Mouse (Mus musculus) gastrocnemius, adult 8-10 months (tissue): ENCODE measurements around the gene Olfr1463. TPM values are rescaled to one million over a fixed set of nuclear protein-coding genes. Genes with fewer than 3 reads are reported as not detected.

ENCODE experiments used
- DNase-seq, 2 experiments: peaks; one replicate each; pipeline ENCODE4 v3.0.0; 2022; ENCODE audit warnings: low spot score in 2 of 2
- total RNA-seq, 4 experiments: library from RNA; stranded (reverse); gene quantifications; 2 replicates each; pipeline ENCODE4 v1.2.4; 2022

The Olfr1463 gene
- total RNA-seq: not detected

GRCm38 (mm10) chr19:13231028-13231427 lies at the start of gene Olfr1463:
Gene Olfr1463 (plus strand): TSS chr19:13231328.
- no peak for DNase-seq

GRCm38 (mm10) chr19:13185434-13185833 lies 45.7 kb upstream of the Olfr1463 start, which contains the start of gene Olfr1462:
Gene Olfr1462 (plus strand): TSS chr19:13185734.
- no peak for DNase-seq

DNA sequence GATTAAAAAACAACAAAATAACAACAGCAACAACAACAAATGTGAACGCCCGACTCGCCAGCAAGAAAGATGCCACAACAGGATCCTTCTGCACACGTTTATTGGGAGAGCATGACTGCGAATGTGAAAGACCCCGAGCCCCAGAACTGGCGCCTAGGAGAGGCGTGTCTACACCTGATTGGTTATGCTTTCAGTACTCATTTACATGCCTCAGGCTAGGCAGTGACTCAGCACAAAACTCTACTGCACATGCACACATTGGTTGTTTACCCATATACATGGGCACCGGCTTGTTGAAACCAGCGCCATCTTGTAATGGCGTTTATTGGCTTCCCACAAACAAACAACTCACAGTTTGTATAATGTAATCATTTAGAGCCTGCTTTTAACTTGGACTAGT lies 9.5 kb upstream of the Olfr1463 start:
- DNase-seq: no peak

Other genes with a start within 250 kb of the Olfr1463 start
- gene Olfr1451, start 236.3 kb upstream of the Olfr1463 start, total RNA-seq: not detected
- not detected for gene Olfr1453, start 203.0 kb upstream of the Olfr1463 start, total RNA-seq
- not detected for gene Olfr1454, start 170.7 kb upstream of the Olfr1463 start, total RNA-seq
- not detected for gene Olfr1457, start 133.4 kb upstream of the Olfr1463 start, total RNA-seq
- not detected for gene Olfr1458, start 124.6 kb upstream of the Olfr1463 start, total RNA-seq
- not detected for gene Olfr1459, start 81.8 kb upstream of the Olfr1463 start, total RNA-seq
- not detected for gene Olfr1461, start 68.3 kb upstream of the Olfr1463 start, total RNA-seq
- not detected for gene Olfr1462, start 45.6 kb upstream of the Olfr1463 start, total RNA-seq
- not detected for gene Olfr1465, start 84.2 kb downstream of the Olfr1463 start, total RNA-seq
- gene Olfr1466, start 107.5 kb downstream of the Olfr1463 start, total RNA-seq: not detected
- gene Olfr1467, start 130.9 kb downstream of the Olfr1463 start, total RNA-seq: not detected
- gene Olfr1469, start 176.5 kb downstream of the Olfr1463 start, total RNA-seq: not detected
- not detected for gene Olfr1471, start 212.1 kb downstream of the Olfr1463 start, total RNA-seq
- gene Olfr1472, start 224.8 kb downstream of the Olfr1463 start, total RNA-seq: not detected
- not detected for gene Olfr1474, start 238.2 kb downstream of the Olfr1463 start, total RNA-seq
- not detected for gene Olfr1475, start 248.9 kb downstream of the Olfr1463 start, total RNA-seq